Mouse (Mus musculus) T-helper 2 cell (primary cell): ENCODE data around the gene Taldo1.

Experiments used
- in situ Hi-C: fragments of 300-600 bp; cut with MboI, MseI; formaldehyde crosslinking; loops from one replicate; pipeline ENCODE4 v1.15.1; 2025; ENCODE audit warnings: high pct_unique_total_duplicates

The Taldo1 gene

DNA sequence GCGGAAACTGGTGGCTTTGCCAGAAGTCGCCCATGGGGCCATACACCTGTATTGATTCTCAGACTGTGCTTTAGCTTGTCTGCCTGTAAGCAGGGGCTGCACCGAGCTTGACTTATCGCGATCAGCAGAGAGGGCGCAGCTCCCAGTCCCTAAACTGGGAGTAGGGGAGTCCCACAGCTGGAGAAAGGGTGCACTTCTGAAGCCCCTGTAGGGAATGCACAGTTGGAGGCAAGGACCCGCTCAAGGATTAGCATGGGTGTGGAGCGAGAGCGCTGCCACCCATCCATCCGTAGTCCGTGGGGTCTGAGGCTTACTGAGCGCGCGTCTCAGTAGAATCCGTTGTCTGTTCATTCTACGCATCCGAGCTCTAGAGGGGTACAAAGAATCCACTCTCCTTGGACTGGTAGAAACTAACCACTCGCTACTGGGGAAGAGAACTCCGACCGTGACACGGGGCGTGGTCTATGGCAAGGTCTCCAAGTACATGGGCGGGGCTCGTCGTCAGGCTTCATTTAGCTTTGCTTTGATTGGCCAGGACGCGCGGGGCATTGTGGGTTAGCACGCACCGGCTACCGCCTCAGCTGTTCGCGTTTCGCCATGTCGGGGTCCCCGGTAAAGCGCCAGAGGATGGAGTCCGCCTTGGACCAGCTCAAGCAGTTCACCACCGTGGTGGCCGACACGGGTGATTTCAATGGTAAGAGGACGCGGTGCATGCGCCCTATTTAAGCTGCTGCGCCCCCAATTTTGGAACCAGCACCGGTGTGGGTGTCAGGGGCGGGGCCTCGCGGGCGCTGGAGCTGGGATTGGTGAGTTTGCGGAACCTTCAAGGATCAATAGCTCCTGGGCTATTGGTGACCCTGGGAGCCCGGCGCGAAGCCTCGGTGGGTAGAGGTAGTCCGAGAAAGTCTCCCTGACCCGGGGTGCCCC, at the start of gene Taldo1:
Gene Taldo1, plus strand, starts transcription at position 575 of the 927 bp plus-strand sequence.
- in situ Hi-C loops, result no loop called here

DNA sequence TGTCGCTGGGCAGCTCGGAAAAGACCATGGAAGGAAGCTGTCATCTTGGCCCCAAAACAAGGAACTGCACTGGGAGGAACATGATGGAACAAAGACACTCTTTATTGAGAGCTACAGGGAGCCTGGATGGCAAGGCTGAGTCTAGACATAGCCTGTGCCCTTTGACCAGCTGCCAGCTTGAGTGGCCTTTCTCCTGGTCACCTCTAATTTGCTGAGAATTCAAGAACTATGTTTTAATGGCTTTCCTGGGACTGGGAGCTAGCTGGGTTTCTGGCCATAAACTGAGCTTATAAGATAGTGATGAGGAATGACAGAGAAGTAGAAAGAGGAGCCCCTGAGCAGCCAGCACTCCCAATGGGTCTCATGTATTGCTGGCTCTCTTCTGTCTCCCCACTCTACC, 48.8 kb upstream of the Taldo1 start:
- in situ Hi-C loops, result no loop called here

DNA sequence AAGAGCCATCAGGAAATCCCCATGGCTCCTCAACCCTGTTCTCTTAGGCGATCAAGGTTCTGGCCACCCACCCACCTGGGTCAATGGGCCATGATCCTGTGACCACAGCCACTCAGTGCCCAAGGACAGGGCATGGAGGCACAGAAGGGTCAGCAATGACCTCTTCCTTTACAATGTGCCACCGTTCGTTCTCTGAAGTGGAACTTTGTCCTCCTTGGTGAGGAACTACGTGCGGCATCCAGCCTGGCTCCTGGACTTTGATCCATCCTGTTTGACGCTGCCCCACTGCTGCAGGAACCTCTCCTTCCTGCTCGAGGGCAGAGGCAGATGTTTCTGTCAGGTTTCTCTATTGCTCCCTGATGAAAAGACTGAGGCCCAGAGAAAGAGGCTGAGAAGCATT, 48.3 kb upstream of the Taldo1 start:
- in situ Hi-C loops, result no loop called here

GRCm38 (mm10) chr7:141344787-141345186, 47.2 kb upstream of the Taldo1 start:
- in situ Hi-C loops, result no loop called here

DNA sequence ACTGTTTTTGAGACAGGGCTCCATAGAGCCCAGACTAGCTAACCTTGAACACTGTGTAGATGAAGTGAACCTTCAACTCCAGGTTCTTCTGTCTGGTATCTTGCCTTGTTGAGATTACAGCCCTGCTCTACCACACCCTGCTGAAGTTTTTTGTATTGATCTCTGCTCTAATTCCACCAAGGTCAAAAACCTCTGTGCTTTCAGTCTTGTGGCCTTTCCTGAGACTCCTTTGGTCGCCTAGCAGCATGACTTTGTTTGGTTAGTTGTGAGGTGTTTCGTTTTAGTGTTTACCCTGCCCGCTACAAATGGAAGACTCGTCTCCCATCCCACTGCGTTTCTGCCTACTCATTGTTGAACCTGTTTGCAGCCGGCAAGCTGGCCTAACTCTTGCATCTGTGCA, 40.9 kb upstream of the Taldo1 start:
- in situ Hi-C loops, result no loop called here

DNA sequence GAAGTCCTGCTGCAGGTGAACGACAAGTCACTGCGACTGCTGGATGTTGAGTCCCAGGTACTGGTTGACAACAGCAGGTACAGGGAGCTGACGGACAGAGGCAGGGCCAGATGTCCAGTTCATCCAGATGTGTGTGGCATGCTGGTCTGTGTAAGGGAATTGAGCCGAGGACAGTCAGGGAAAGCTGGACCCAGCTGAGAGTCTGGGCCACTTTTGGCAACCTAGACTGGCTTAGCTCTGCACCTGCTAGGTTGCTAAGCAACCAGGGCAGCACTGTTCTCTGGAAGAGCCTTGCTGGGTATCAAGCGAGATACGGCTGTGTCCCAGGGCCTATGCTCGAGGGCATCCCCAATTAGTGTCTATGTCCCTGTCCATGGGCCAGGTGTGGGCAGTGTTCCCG, 36.9 kb upstream of the Taldo1 start:
- in situ Hi-C loops, result loop anchor here (5.0 kb wide), 1 partner anchor 83 kb away; no protein-coding TSS in a partner anchor

- in situ Hi-C loops, result loop anchor here (5.0 kb wide), 1 partner anchor 83 kb away; no protein-coding TSS in a partner anchor
Measured at GRCm38 (mm10) chr7:141355626-141356326, 36.2 kb upstream of the Taldo1 start.

DNA sequence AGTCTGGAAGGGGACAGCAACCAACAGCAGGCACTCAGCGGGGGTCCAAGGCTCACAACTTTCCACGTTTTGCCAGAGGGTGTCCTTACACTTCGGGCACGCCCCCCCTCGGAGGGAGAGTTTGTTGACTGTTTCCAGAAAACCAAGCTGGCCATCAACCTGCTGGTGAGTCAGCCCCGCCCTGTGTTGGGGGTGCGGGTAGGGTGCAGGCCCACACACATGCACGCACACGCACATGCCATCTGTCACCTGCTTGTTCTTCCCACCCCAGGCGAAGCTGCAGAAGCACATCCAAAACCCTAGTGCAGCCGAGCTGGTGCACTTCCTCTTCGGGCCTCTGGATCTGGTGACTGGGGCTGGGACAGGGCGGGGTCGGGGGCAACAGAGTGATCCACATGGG, 35.0 kb upstream of the Taldo1 start:
- in situ Hi-C loops, result loop anchor here (5.0 kb wide), 1 partner anchor 85 kb away; no protein-coding TSS in a partner anchor

DNA sequence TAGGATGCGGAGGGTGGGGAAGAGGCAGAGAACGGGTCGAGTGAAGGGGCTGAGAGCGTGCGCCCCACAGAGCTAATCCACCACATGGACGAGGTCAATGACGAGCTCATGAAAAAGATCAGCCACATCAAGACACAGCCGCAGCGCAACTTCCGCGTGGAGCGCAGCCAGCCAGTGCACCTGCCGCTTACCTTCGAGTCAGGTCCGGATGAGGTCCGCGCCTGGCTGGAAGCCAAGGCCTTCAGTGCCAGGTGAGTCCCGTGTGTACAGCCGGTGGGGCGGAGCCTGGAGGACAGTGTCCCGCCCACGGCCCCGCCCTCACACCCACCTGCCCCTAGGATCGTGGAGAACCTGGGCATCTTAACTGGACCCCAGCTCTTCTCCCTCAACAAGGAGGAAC, 30.5 kb upstream of the Taldo1 start:
- in situ Hi-C loops, result no loop called here

DNA sequence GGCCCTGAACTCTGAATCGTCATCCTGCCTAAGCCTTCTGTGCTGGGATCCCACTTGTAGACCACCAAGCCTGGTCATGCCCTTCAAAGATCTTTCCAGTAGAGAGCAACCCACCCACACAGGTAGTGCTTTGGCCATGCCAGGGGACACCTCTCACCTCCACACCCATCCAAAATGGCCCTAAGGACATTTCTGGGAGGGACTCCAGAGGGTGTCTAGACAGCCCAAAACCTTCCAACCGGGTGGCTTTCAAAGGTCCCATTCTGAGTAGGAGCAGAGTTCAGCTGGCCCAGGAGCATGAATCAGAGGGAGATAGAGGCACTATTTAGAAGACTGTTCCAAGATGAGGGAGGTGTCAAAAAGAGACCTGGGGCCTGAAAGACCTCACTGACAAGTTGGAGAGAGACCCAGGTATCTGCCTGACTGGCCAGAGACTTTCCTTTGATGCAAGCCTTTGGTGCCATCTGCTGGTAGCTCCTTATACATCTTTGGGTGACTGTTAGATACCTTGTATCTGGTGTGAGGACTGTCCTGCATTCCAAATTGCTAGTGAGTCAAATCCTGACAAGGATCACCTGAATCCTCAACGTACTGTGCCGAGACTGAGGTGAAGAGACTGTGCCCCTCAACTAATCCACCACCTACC, 28.8 kb upstream of the Taldo1 start:
- in situ Hi-C loops, result no loop called here

DNA sequence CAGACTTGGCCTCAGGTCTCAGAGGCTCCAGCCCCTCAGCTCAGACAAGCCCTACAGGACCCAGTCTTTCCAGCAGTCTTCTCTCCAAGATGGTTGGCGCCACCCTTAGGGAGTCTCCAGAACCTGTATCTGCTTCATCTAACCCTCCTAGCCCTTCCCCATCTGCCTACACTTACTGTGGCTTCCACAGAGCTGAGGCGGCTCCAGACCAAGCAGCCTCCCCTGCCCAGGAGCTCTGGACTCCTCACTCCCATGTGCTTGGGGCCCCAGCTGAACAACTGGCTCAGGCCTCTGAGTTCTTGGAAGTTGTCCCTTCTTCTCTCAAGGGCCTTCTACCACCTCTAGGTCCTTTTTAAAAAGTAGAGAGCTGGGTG, 28.3 kb upstream of the Taldo1 start:
- in situ Hi-C loops, result no loop called here

DNA sequence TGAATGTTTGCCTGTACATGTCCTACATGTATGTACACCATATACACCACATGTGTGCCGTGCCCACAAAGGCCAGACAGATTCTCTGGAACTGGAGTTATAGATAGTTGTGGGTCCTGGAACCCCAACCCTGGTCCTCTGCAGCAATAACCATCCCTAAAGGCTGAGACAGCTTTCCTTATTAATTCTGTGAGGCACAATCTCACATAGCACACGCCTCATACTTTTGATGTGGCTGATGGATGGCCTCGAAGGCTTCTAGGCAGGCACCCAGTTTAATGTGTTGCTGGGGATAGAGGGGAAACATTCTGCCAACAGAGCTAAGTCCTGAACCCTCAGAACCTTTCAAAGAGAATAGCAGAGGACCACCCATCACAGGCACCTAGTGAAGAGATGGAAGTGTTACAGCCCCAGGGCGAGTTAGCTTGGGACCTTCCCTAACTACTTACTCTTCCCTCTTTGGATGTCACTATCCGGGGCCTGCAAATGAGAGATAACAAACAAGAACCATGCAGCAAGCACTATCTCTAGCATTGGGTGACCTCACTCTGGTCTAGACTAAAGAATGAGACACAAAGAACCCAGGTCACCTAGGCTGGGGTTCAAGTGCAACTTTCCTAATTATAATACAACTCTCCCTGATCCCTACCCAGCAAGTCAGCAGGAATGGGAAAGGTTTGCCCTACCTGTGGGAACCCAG, 27.5 kb upstream of the Taldo1 start:
- in situ Hi-C loops, result no loop called here

GRCm38 (mm10) chr7:141365049-141365445, 27.0 kb upstream of the Taldo1 start:
- in situ Hi-C loops, result no loop called here

GRCm38 (mm10) chr7:141367358-141367757, 24.6 kb upstream of the Taldo1 start:
- in situ Hi-C loops, result no loop called here

DNA sequence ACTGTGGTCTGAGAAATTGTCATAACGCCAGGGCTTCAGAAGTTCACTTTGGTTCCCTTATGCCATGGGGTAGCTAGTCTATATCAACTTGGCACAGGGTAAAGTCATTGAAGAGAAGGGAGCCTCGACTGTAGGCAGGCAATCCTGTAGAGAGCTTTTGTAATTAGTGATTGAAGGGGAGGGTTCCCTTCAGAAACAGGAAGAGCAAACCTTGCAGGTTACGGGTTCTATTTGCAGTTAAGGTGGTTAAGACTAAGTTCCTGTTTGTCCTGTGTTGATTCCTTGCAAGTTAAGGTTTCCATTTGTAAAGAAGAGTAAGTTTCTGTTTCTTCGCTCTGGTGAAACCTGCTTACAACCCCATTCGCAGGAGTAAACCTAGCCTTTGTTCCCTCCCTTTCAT, 22.1 kb upstream of the Taldo1 start:
- in situ Hi-C loops, result no loop called here

DNA sequence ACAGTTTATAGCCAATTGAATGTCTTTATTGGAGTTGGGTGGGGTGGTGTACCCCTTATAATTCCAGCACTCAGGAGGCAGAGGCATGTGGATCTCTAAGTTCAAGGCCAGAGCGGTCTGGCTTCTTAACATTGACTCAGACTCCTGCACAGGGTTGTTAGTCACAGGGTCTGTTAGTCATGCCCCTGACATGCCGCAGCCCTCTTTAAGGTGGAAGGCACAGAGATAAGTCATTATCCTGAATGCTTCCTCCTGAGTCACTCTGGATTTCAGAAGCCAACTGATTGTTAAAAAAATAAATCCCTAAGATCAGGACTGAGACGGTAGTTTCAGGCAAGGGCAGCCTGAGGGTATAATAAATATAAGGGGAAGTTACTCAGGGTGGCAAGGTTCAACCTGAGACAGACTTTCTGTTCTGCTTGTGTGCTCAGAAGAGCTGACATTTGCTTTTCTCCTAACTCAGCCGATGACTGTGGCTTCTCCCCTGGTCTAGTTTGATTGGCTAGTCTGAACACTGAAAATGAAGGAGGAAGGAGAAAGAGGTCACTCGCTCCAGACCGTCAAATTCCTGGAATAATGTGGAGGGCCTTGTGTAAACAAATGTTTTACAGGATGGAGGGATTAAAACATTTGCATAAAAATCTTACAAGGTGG, 19.9 kb upstream of the Taldo1 start:
- in situ Hi-C loops, result no loop called here

GRCm38 (mm10) chr7:141373611-141374010, 18.4 kb upstream of the Taldo1 start:
- in situ Hi-C loops, result no loop called here

DNA sequence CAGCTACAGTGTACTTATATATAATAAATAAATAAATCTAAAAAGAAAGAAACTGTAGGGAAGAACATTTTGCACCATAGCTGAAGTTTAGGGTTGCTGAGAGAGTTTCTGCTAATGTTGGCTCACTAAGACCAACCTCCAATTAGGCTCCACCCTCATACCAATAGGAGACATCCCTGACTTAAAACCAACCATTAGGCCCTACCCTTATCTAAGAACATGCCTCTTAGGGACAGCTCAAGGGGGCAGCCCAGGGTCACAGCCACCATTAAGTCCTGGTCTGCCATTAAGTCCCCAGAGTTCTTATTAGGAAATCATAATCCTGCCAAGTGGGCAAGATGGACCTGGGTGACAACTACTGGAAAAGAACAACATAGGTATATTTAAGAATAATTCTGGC, 17.6 kb upstream of the Taldo1 start:
- in situ Hi-C loops, result no loop called here

DNA sequence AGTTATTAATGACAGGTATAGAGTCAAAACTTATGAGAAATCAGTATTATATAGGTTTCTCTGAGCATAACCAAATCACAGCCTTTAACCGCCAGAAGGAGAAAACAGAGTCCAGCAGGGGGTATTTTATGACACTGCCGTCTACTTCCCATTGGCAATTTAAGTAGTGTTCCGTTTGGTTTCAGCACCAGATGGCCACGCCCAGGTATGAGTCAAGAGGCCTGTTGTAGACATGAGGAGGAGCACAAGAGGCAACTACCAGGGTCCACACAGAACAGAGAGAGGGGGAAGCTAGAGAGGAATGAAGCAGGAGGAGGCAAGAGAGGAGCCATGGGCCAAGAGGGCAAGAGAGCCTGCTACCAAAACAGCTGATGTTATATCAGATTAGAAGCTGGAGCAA, 12.4 kb upstream of the Taldo1 start:
- in situ Hi-C loops, result no loop called here

- in situ Hi-C loops, result no loop called here
Measured at GRCm38 (mm10) chr7:141381068-141381835, 10.7 kb upstream of the Taldo1 start.
